In the genomic region with DNA sequence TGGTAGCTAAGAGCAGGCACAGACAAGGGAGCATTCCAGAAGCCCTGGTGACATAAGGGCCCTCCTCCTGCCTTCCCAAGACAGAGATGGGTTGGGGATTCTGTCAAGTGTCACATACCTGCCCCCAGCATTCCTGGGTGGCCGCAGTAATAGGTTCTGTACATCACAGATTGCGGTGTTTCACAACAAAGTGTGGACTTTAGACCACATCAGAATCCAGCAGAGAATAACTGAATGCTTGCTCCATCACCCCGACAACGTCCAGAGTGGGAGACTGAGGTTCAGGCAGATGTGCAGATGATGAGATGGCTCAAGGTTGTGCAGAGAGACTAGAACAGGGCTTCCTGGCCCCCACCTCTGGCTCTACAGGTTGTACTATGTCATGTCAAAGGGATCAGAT, we compare ENCODE assay signal across 17 mouse cellular contexts. TPM values are rescaled to one million over a fixed set of nuclear protein-coding genes. Genes with fewer than 3 reads are reported as not detected.
A peak's percentile ranks its signal among the peaks of the same experiment; 100 is the strongest.
DNase-seq lines count a peak whose midpoint lies in the region; ATAC-seq and TF ChIP-seq lines count a peak whose summit lies in the region.
"Had no signal": no experiment of that assay in that cellular context is flagged by ENCODE, and none has a peak within 500 bp of the region (broad histone marks: within the 10 kb centered on the region; RNA-seq: fewer than 3 reads in every experiment).

No protein-coding gene starts in this region.

- 79% methylated on average over 4 of the region's 4 CpGs for WGBS in embryonic facial prominence, embryonic 15.5 days
- WGBS in embryonic facial prominence, embryonic 10.5 days: 84% methylated on average over 4 of the region's 4 CpGs
- 83% methylated on average over 4 of the region's 4 CpGs for WGBS in midbrain, embryonic 10.5 days
- 71% methylated on average over 4 of the region's 4 CpGs for WGBS in midbrain, embryonic 16.5 days
- 54% methylated on average over 4 of the region's 4 CpGs for WGBS in liver, postnatal 0 days (ENCODE audit: insufficient replicate concordance)

- H3K27me3 ChIP-seq in embryonic facial prominence, embryonic 15.5 days: no peaks in the 10 kb centered on the region
- no peaks in the 10 kb centered on the region for H3K27me3 ChIP-seq in embryonic facial prominence, embryonic 10.5 days (replicated peaks; ENCODE audit: low read depth, poor library complexity, severe bottlenecking)
- H3K27me3 ChIP-seq in midbrain, embryonic 10.5 days (ENCODE audit: low read depth, poor library complexity, severe bottlenecking): no peaks in the 10 kb centered on the region
- H3K27me3 ChIP-seq in midbrain, embryonic 16.5 days (ENCODE audit: control insufficient read depth, insufficient read depth, low read depth, low read length): no peaks in the 10 kb centered on the region
- no peaks in the 10 kb centered on the region for H3K27me3 ChIP-seq in liver, postnatal 0 days (ENCODE audit: insufficient read depth, low read length)
- H3K27me3 ChIP-seq: hindbrain, embryonic 15.5 days; lung, embryonic 15.5 days; Patski had no signal

- no peak for TF ChIP-seq CTCF in liver, postnatal 0 days (IDR thresholded peaks at IDR 0.05; ENCODE audit: low read depth)

- no peaks in the 10 kb centered on the region for H3K9me3 ChIP-seq in embryonic facial prominence, embryonic 15.5 days (replicated peaks)
- H3K9me3 ChIP-seq in embryonic facial prominence, embryonic 10.5 days: no peaks in the 10 kb centered on the region
- H3K9me3 ChIP-seq in midbrain, embryonic 10.5 days (replicated peaks): no peaks in the 10 kb centered on the region
- H3K9me3 ChIP-seq in midbrain, embryonic 16.5 days (replicated peaks; ENCODE audit: control insufficient read depth, low read length, poor library complexity, severe bottlenecking): no peaks in the 10 kb centered on the region
- H3K9me3 ChIP-seq in liver, postnatal 0 days (ENCODE audit: low read length): no peaks in the 10 kb centered on the region
- H3K9me3 ChIP-seq: heart, embryonic 12.5 days; hindbrain, embryonic 15.5 days; limb, embryonic 12.5 days; lung, embryonic 15.5 days had no signal

- H3K4me2 ChIP-seq in embryonic facial prominence, embryonic 15.5 days (replicated peaks): no peak overlapping the region
- H3K4me2 ChIP-seq in midbrain, embryonic 16.5 days (ENCODE audit: low read length): no peak overlapping the region
- H3K4me2 ChIP-seq in liver, postnatal 0 days (ENCODE audit: low read depth, low read length): peak overlapping the region; percentile 56; the same call in 1 of the 2 replicates
- H3K4me2 ChIP-seq: hindbrain, embryonic 15.5 days; limb, embryonic 12.5 days; lung, embryonic 15.5 days had no signal

- no peak for DNase-seq in embryonic facial prominence, embryonic 10.5 days (ENCODE audit: low spot score)
- no peak for DNase-seq in midbrain, embryonic 10.5 days (ENCODE audit: low spot score)
- DNase-seq in liver, postnatal 0 days: no peak
- DNase-seq in right cerebral cortex, postnatal 10 days (ENCODE audit: low spot score in 2 of 2): no peak
- DNase-seq in urinary bladder, postnatal 36 days (ENCODE audit: low spot score in 2 of 2): no peak
- DNase-seq in embryo, embryonic 10.5 days (ENCODE audit: low spot score): no peak
- DNase-seq: adrenal gland, postnatal 10 days; cerebellum, adult 9-11 months; retina, postnatal 1 day; thymus, adult 2 months had no signal

- no peak overlapping the region for H3K27ac ChIP-seq in embryonic facial prominence, embryonic 15.5 days (replicated peaks)
- no peak overlapping the region for H3K27ac ChIP-seq in embryonic facial prominence, embryonic 10.5 days (replicated peaks)
- H3K27ac ChIP-seq in midbrain, embryonic 10.5 days (replicated peaks): 0 out of 2 replicates have a peak overlapping the region, but pooled peaks have one; percentile 3
- no peak overlapping the region for H3K27ac ChIP-seq in midbrain, embryonic 16.5 days (ENCODE audit: low read length)
- no peak overlapping the region for H3K27ac ChIP-seq in liver, postnatal 0 days (ENCODE audit: low read depth)
- H3K27ac ChIP-seq: hindbrain, embryonic 15.5 days; limb, embryonic 12.5 days had no signal

- H3K9ac ChIP-seq in embryonic facial prominence, embryonic 15.5 days: no peak overlapping the region
- no peak overlapping the region for H3K9ac ChIP-seq in midbrain, embryonic 16.5 days (ENCODE audit: low read depth, low read length)
- no peak overlapping the region for H3K9ac ChIP-seq in liver, postnatal 0 days (replicated peaks)
- H3K9ac ChIP-seq: heart, embryonic 12.5 days; hindbrain, embryonic 15.5 days; limb, embryonic 12.5 days; lung, embryonic 15.5 days had no signal

- H3K36me3 ChIP-seq in embryonic facial prominence, embryonic 15.5 days: no peaks in the 10 kb centered on the region
- no peaks in the 10 kb centered on the region for H3K36me3 ChIP-seq in embryonic facial prominence, embryonic 10.5 days (replicated peaks)
- H3K36me3 ChIP-seq in midbrain, embryonic 10.5 days: no peaks in the 10 kb centered on the region
- no peaks in the 10 kb centered on the region for H3K36me3 ChIP-seq in midbrain, embryonic 16.5 days (ENCODE audit: control insufficient read depth, insufficient read depth, low read length)
- H3K36me3 ChIP-seq in liver, postnatal 0 days (replicated peaks; ENCODE audit: insufficient read depth, low read length): no peaks in the 10 kb centered on the region
- H3K36me3 ChIP-seq: heart, embryonic 12.5 days; hindbrain, embryonic 15.5 days; limb, embryonic 12.5 days; lung, embryonic 15.5 days had no signal

- no peak overlapping the region for H3K4me3 ChIP-seq in embryonic facial prominence, embryonic 15.5 days (replicated peaks)
- H3K4me3 ChIP-seq in embryonic facial prominence, embryonic 10.5 days: no peak overlapping the region
- H3K4me3 ChIP-seq in midbrain, embryonic 10.5 days: no peak overlapping the region
- no peak overlapping the region for H3K4me3 ChIP-seq in midbrain, embryonic 16.5 days (ENCODE audit: low read depth, low read length)
- H3K4me3 ChIP-seq in liver, postnatal 0 days (ENCODE audit: low read depth, low read length): no peak overlapping the region
- H3K4me3 ChIP-seq: heart, embryonic 12.5 days; hindbrain, embryonic 15.5 days; limb, embryonic 12.5 days; lung, embryonic 15.5 days had no signal

- 0 out of 2 replicates have a peak, but pooled peaks have one; percentile 25 for ATAC-seq in embryonic facial prominence, embryonic 15.5 days (ENCODE audit: insufficient number of reproducible peaks, low FRiP score, low TSS enrichment, low read depth)
- ATAC-seq in midbrain, embryonic 16.5 days: no peak
- peak; percentile 57 for ATAC-seq in liver, postnatal 0 days
- ATAC-seq: Patski had no signal

- no peak for TF ChIP-seq EP300 in liver, postnatal 0 days (IDR thresholded peaks at IDR 0.05; ENCODE audit: low read depth)

- H3K4me1 ChIP-seq in embryonic facial prominence, embryonic 15.5 days: peaks cover 13% of the 10 kb centered on the region; the same call in 1 of the 2 replicates
- peaks cover 39% of the 10 kb centered on the region for H3K4me1 ChIP-seq in embryonic facial prominence, embryonic 10.5 days
- peaks cover 32% of the 10 kb centered on the region for H3K4me1 ChIP-seq in midbrain, embryonic 10.5 days
- H3K4me1 ChIP-seq in midbrain, embryonic 16.5 days (ENCODE audit: control insufficient read depth, insufficient read depth, low read length): no peaks in the 10 kb centered on the region
- H3K4me1 ChIP-seq in liver, postnatal 0 days (ENCODE audit: insufficient read depth): peaks cover 44% of the 10 kb centered on the region
- H3K4me1 ChIP-seq: hindbrain, embryonic 15.5 days had no signal

RNA-seq across cellular contexts. Expression of a gene that starts 51.5 kb away (rescaled TPM):
- polyA plus RNA-seq in embryonic facial prominence, embryonic 15.5 days (2015; fragmentation: Nextera tagmentation; extraction: Ambion mirVana): 22.8 and 23.1 TPM in 2 replicates
- 10.8 and 12.0 TPM in 2 replicates for polyA plus RNA-seq in embryonic facial prominence, embryonic 10.5 days (2016; fragmentation: Nextera tagmentation; extraction: Ambion mirVana)
- polyA plus RNA-seq in midbrain, embryonic 10.5 days (2016; fragmentation: Nextera tagmentation; extraction: Ambion mirVana): 7.8 and 8.1 TPM in 2 replicates
- polyA plus RNA-seq in midbrain, embryonic 16.5 days (2015; fragmentation: Nextera tagmentation; extraction: Ambion mirVana): 3.1 and 3.6 TPM in 2 replicates
- polyA plus RNA-seq in liver, postnatal 0 days (2015; fragmentation: Nextera tagmentation; extraction: Ambion mirVana): 7.6 and 7.7 TPM in 2 replicates
